Mouse (Mus musculus) layer of hippocampus, adult 2 months (tissue): ENCODE measurements at regions not wholly inside any gene's neighbourhood (a gene's known extent, or its start where the extent isn't known, plus 50 kb on each side); places are given as distances from the start of the nearest gene placed in this dataset.

Source experiments
- DNase-seq, 2 experiments: peaks; one replicate each; pipeline ENCODE4 v3.0.0; 2022; ENCODE audit warnings: low spot score in 2 of 2
- H3K27ac ChIP-seq: fragments of 200-600 bp; 2 replicates; pipeline ENCODE4 v1.8.1; 2022
- H3K4me3 ChIP-seq: fragments of 200-600 bp; 2 replicates; pipeline ENCODE4 v1.8.1; 2022; ENCODE audit warnings: mild to moderate bottlenecking
- CTCF ChIP-seq: fragments of 200-600 bp; conservative IDR thresholded peaks from 2 replicates; pipeline ENCODE4 v1.8.1; 2022; ENCODE audit warnings: antibody characterized with exemption, mild to moderate bottlenecking, moderate library complexity

DNA sequence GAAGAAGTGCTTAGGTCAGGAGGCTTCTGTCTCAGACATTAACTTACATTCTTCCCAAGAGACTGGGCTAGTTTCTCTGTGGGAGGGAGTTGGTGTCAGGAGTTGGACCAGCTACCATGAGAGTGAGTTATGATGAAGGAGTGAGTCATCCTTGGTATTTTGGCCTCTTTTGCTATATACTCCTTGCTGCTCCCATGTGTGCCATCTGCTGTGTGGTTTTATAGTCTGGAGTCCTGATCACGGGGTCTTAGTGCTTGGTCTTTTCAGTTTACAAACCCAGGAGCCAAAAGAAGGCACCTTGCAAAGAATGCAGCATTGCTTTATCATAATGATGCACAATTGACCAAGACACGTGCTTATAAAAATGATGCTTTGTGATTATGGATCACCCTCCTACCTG lies 56.6 kb downstream of the Zfp503 start:
- TF ChIP-seq CTCF = no peak
- no peak overlapping the region for H3K27ac ChIP-seq
- DNase-seq = peak; percentile 8 to 16
- no peak overlapping the region for H3K4me3 ChIP-seq

GRCm38 (mm10) chr14:21931944-21932343 lies 57.5 kb downstream of the Zfp503 start:
- Histone ChIP-seq H3K27ac (no peak overlapping the region), H3K4me3 (no peak overlapping the region)
- no peak for TF ChIP-seq CTCF
- no peak for DNase-seq

DNA sequence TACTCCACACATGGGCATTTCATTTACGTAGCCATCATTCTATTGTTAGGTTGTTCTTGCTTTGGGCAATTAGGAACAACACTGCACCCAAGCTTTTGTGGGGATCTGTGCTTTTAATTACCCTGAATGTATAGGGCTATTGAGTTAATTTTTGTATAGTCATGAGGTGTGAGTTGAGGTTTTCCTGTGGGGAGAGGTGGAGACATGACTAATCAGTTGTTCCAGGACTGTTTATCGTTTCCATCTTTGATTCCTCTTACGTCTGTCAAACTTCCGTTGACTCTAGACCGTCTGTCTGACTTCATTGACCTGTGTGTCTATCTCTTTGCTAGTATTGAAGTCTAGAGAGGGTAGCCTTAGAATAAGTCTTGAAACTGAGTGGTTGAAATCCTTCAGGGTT lies 60.4 kb downstream of the Zfp503 start:
- no peak for TF ChIP-seq CTCF
- Histone ChIP-seq H3K27ac (no peak overlapping the region), H3K4me3 (no peak overlapping the region)
- no peak for DNase-seq

DNA sequence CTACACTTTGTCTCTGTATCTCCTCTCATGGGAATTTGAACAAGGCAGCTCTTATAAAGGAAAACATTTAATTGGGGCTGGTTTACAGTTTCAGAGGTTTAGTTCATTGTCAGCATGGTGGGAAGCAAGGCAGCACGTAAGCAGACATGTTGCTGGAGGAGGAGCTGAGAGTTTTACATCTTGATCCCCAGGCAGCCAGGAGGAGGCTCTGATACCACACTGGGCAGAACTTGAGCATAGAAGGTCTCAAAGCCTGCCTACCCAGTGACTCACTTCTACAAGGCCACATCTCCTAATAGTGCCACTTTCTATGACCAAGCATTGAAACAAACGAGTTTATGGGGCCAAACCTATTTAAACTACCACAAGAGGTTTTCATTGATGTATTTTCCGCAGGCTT lies 67.9 kb upstream of the Comtd1 start:
- no peak for DNase-seq
- H3K27ac ChIP-seq = no peak overlapping the region
- H3K4me3 ChIP-seq = no peak overlapping the region
- no peak for TF ChIP-seq CTCF

DNA sequence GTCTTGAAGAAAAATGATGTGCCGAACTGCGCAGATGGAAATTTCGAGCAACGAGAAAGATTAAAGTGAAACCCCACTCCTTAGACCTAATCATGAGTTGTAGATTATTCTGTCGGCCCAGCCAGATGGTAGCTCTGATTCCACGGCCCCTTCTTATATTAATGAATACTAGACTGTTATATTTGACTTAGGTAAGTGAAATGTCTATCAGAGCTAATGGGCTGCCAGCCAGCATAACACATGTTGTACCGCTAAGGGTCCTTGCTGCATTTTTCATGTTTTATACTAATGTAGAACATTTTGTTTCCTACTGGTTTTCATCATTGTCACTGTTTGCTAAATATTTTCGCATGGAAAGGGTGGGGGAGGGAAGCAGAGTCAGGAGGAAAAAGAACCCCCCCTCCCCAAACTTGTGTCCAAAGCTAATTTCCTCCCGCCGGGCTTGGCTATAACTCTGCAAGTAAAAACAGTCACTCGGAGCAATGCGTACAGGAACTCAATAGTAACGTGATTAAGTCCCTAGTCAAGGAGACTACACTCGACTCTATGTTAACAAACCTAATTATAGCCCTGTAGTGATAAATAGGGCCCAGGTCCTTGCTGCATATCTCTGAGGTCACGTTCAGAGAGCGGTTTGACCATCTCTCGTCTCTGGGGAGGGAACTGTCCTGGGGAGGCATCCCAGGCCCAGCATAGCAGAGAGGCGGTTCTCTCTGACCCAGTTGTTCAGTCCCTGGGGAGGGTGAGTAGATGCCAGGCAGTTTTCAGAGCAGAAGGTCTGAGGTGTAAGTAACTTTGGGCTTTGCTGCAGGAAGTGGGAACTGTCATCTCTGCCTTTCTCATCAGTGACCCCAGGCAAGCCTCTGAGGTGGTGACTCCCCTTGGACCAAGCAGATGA lies 56.0 kb upstream of the Comtd1 start:
- Histone ChIP-seq H3K4me3 (no peak overlapping the region), H3K27ac (peak overlapping the region; percentile 74; the same call in 1 of the 2 replicates)
- peak; percentile 11 to 39 for DNase-seq
- TF ChIP-seq CTCF = no peak

GRCm38 (mm10) chr14:21903562-21904497 lies 55.1 kb upstream of the Comtd1 start:
- peak in 1 of 2 experiments; percentile 14 for DNase-seq
- peak; percentile 59 for TF ChIP-seq CTCF
- H3K4me3 ChIP-seq = no peak overlapping the region
- H3K27ac ChIP-seq = peak overlapping the region; percentile 74

GRCm38 (mm10) chr14:21902856-21903255 lies 54.1 kb upstream of the Comtd1 start:
- TF ChIP-seq CTCF = no peak
- no peak overlapping the region for H3K27ac ChIP-seq
- no peak for DNase-seq
- H3K4me3 ChIP-seq = no peak overlapping the region

GRCm38 (mm10) chr14:21902456-21902855 lies 53.7 kb upstream of the Comtd1 start:
- no peak overlapping the region for H3K4me3 ChIP-seq
- no peak for TF ChIP-seq CTCF
- no peak for DNase-seq
- no peak overlapping the region for H3K27ac ChIP-seq

GRCm38 (mm10) chr14:21900951-21901350 lies 52.2 kb upstream of the Comtd1 start:
- TF ChIP-seq CTCF = no peak
- H3K4me3 ChIP-seq = no peak overlapping the region
- DNase-seq = no peak

GRCm38 (mm10) chr14:21900516-21900915 lies 51.7 kb upstream of the Comtd1 start:
- TF ChIP-seq CTCF = no peak
- H3K4me3 ChIP-seq = no peak overlapping the region
- H3K27ac ChIP-seq = no peak overlapping the region
- no peak for DNase-seq

More at GRCm38 (mm10) chr14:21900951-21901350, 52.2 kb upstream of the Comtd1 start:
- no peak overlapping the region for H3K27ac ChIP-seq
